ENCODE assay signal across 20 mouse cellular contexts in genomic region chr10:128296370-128297090, GRCm38 (mm10). TPM values are rescaled to one million over a fixed set of nuclear protein-coding genes. Genes with fewer than 3 reads are reported as not detected.
DNase-seq lines count a peak whose midpoint lies in the region; ATAC-seq and TF ChIP-seq lines count a peak whose summit lies in the region.
"Had no signal": no experiment of that assay in that cellular context is flagged by ENCODE, and none has a peak within 500 bp of the region (broad histone marks: within the 10 kb centered on the region; RNA-seq: fewer than 3 reads in every experiment).

No protein-coding gene starts in this region.

- 0 out of 2 replicates have a peak, but pooled peaks cover 3% of the 10 kb centered on the region for H3K36me3 ChIP-seq in forebrain, embryonic 16.5 days (ENCODE audit: control insufficient read depth, insufficient read depth)
- H3K36me3 ChIP-seq in forebrain, embryonic 10.5 days (replicated peaks) = peaks cover 15% of the 10 kb centered on the region
- peaks cover 19% of the 10 kb centered on the region for H3K36me3 ChIP-seq in heart, postnatal 0 days (replicated peaks; ENCODE audit: control insufficient read depth, insufficient read depth, low read length)
- peaks cover 12% of the 10 kb centered on the region for H3K36me3 ChIP-seq in midbrain, postnatal 0 days (ENCODE audit: insufficient read depth, low read length)
- H3K36me3 ChIP-seq in midbrain, embryonic 16.5 days (ENCODE audit: control insufficient read depth, insufficient read depth, low read length) = peaks cover 5% of the 10 kb centered on the region; the same call in 1 of the 2 replicates

- 44% methylated on average over 13 of the region's 13 CpGs for WGBS in forebrain, embryonic 16.5 days
- WGBS in forebrain, embryonic 10.5 days = 82% methylated on average over 13 of the region's 13 CpGs
- WGBS in heart, postnatal 0 days = 74% methylated on average over 13 of the region's 13 CpGs
- 67% methylated on average over 13 of the region's 13 CpGs for WGBS in midbrain, postnatal 0 days
- 72% methylated on average over 13 of the region's 13 CpGs for WGBS in midbrain, embryonic 16.5 days

- TF ChIP-seq EP300 in heart, postnatal 0 days (IDR thresholded peaks at IDR 0.05; ENCODE audit: low read depth) = no peak

- H3K27ac ChIP-seq in forebrain, embryonic 16.5 days (ENCODE audit: low read length) = no peak overlapping the region
- H3K27ac ChIP-seq in forebrain, embryonic 10.5 days = no peak overlapping the region
- H3K27ac ChIP-seq in heart, postnatal 0 days (ENCODE audit: low read depth) = peak overlapping the region; percentile 79; the same call in 1 of the 2 replicates
- H3K27ac ChIP-seq in midbrain, postnatal 0 days (ENCODE audit: low read depth, low read length) = no peak overlapping the region
- H3K27ac ChIP-seq in midbrain, embryonic 16.5 days (ENCODE audit: low read length) = no peak overlapping the region
- H3K27ac ChIP-seq: kidney, embryonic 15.5 days; left cerebral cortex, adult 2 months; neural tube, embryonic 15.5 days; stomach, embryonic 15.5 days had no signal

- no peak for DNase-seq in forebrain, embryonic 10.5 days (ENCODE audit: extremely low spot score, low spot score)
- no peak for DNase-seq in heart, postnatal 0 days (ENCODE audit: low spot score)
- DNase-seq in heart, adult 11 months = no peak
- peak; percentile 28 for DNase-seq in midbrain, postnatal 0 days (ENCODE audit: low spot score)
- DNase-seq in brain, embryonic 14.5 days (ENCODE audit: low read depth) = peak; percentile 47
- DNase-seq: gastrocnemius, postnatal 36 days; spleen, adult 18-20 months had no signal

- H3K4me1 ChIP-seq in forebrain, embryonic 16.5 days (replicated peaks; ENCODE audit: control insufficient read depth, insufficient read depth, low read length) = 0 out of 2 replicates have a peak, but pooled peaks cover 2% of the 10 kb centered on the region
- H3K4me1 ChIP-seq in forebrain, embryonic 10.5 days = peaks cover 8% of the 10 kb centered on the region; the same call in 1 of the 2 replicates
- H3K4me1 ChIP-seq in heart, postnatal 0 days (ENCODE audit: control insufficient read depth, insufficient read depth) = peaks cover 17% of the 10 kb centered on the region; the same call in 1 of the 2 replicates
- no peaks in the 10 kb centered on the region for H3K4me1 ChIP-seq in midbrain, postnatal 0 days (ENCODE audit: insufficient read depth, low read length)
- H3K4me1 ChIP-seq in midbrain, embryonic 16.5 days (ENCODE audit: control insufficient read depth, insufficient read depth, low read length) = no peaks in the 10 kb centered on the region
- H3K4me1 ChIP-seq: neural tube, embryonic 15.5 days; stomach, embryonic 15.5 days had no signal

- H3K4me2 ChIP-seq in forebrain, embryonic 16.5 days (ENCODE audit: low read length) = no peak overlapping the region
- H3K4me2 ChIP-seq in heart, postnatal 0 days (ENCODE audit: low read depth, low read length) = peak overlapping the region; percentile 33
- no peak overlapping the region for H3K4me2 ChIP-seq in midbrain, postnatal 0 days (ENCODE audit: low read depth, low read length, poor library complexity, severe bottlenecking)
- H3K4me2 ChIP-seq in midbrain, embryonic 16.5 days (ENCODE audit: low read length) = no peak overlapping the region
- H3K4me2 ChIP-seq: kidney, embryonic 15.5 days; neural tube, embryonic 15.5 days; stomach, embryonic 15.5 days had no signal

- no peak overlapping the region for H3K4me3 ChIP-seq in forebrain, embryonic 16.5 days (replicated peaks; ENCODE audit: low read length)
- H3K4me3 ChIP-seq in forebrain, embryonic 10.5 days = no peak overlapping the region
- H3K4me3 ChIP-seq in heart, postnatal 0 days (ENCODE audit: low read depth, low read length) = no peak overlapping the region
- H3K4me3 ChIP-seq in midbrain, postnatal 0 days (ENCODE audit: low read depth, low read length) = no peak overlapping the region
- H3K4me3 ChIP-seq in midbrain, embryonic 16.5 days (ENCODE audit: low read depth, low read length) = no peak overlapping the region
- H3K4me3 ChIP-seq: kidney, embryonic 15.5 days; left cerebral cortex, adult 2 months; neural tube, embryonic 15.5 days; stomach, embryonic 15.5 days had no signal

- no peak overlapping the region for H3K9ac ChIP-seq in forebrain, embryonic 16.5 days (replicated peaks; ENCODE audit: low read depth, low read length)
- H3K9ac ChIP-seq in heart, postnatal 0 days (replicated peaks; ENCODE audit: low read depth, low read length) = 0 out of 2 replicates have a peak overlapping the region, but pooled peaks have one; percentile 3
- no peak overlapping the region for H3K9ac ChIP-seq in midbrain, postnatal 0 days (replicated peaks; ENCODE audit: low read length, poor library complexity, severe bottlenecking)
- H3K9ac ChIP-seq in midbrain, embryonic 16.5 days (ENCODE audit: low read depth, low read length) = no peak overlapping the region
- H3K9ac ChIP-seq: kidney, embryonic 15.5 days; neural tube, embryonic 15.5 days; stomach, embryonic 15.5 days had no signal

- no peak for TF ChIP-seq CTCF in heart, postnatal 0 days (IDR thresholded peaks at IDR 0.05; ENCODE audit: low read depth)
- no peak for TF ChIP-seq CTCF in midbrain, postnatal 0 days (IDR thresholded peaks at IDR 0.05)
- no peak for TF ChIP-seq CTCF in brain, embryonic 14.5 days (IDR thresholded peaks at IDR 0.05; ENCODE audit: borderline replicate concordance, extremely low read depth, insufficient read depth, insufficient read length)

- H3K9me3 ChIP-seq in forebrain, embryonic 16.5 days (ENCODE audit: control insufficient read depth, low read length) = no peaks in the 10 kb centered on the region
- H3K9me3 ChIP-seq in forebrain, embryonic 10.5 days = no peaks in the 10 kb centered on the region
- no peaks in the 10 kb centered on the region for H3K9me3 ChIP-seq in heart, postnatal 0 days (replicated peaks; ENCODE audit: control insufficient read depth, low read length)
- H3K9me3 ChIP-seq in midbrain, postnatal 0 days (ENCODE audit: low read length) = no peaks in the 10 kb centered on the region
- H3K9me3 ChIP-seq in midbrain, embryonic 16.5 days (replicated peaks; ENCODE audit: control insufficient read depth, low read length, poor library complexity, severe bottlenecking) = no peaks in the 10 kb centered on the region
- H3K9me3 ChIP-seq: kidney, embryonic 15.5 days; neural tube, embryonic 15.5 days; stomach, embryonic 15.5 days had no signal

- peak; percentile 28; the same call in 1 of the 2 replicates for ATAC-seq in forebrain, embryonic 16.5 days
- ATAC-seq in heart, postnatal 0 days (ENCODE audit: insufficient read depth, low read depth) = no peak
- no peak for ATAC-seq in midbrain, postnatal 0 days (ENCODE audit: low FRiP score)
- ATAC-seq in midbrain, embryonic 16.5 days = no peak
- ATAC-seq: activated CD4-positive, CD25-positive, alpha-beta regulatory T cell, adult 4 months; inflammation-experienced regulatory T-cells, adult 6 months had no signal

- no peaks in the 10 kb centered on the region for H3K27me3 ChIP-seq in forebrain, embryonic 16.5 days (replicated peaks; ENCODE audit: control insufficient read depth, insufficient read depth, low read length)
- H3K27me3 ChIP-seq in forebrain, embryonic 10.5 days (ENCODE audit: poor library complexity, severe bottlenecking) = no peaks in the 10 kb centered on the region
- no peaks in the 10 kb centered on the region for H3K27me3 ChIP-seq in heart, postnatal 0 days (ENCODE audit: control insufficient read depth, insufficient read depth, low read length)
- H3K27me3 ChIP-seq in midbrain, postnatal 0 days (ENCODE audit: insufficient read depth, low read length) = no peaks in the 10 kb centered on the region
- no peaks in the 10 kb centered on the region for H3K27me3 ChIP-seq in midbrain, embryonic 16.5 days (ENCODE audit: control insufficient read depth, insufficient read depth, low read depth, low read length)
- H3K27me3 ChIP-seq: kidney, embryonic 15.5 days; neural tube, embryonic 15.5 days; stomach, embryonic 15.5 days had no signal

- TF ChIP-seq POLR2A in brain, embryonic 14.5 days (IDR thresholded peaks at IDR 0.05; ENCODE audit: borderline replicate concordance, extremely low read depth, insufficient read depth, insufficient read length, poor library complexity, severe bottlenecking) = no peak

RNA-seq across cellular contexts. Expression of gene Il23a, which starts 2.0 kb away (rescaled TPM):
- polyA plus RNA-seq in forebrain, embryonic 16.5 days (2015; fragmentation: Nextera tagmentation; extraction: Ambion mirVana) = 0.39 TPM in 1 of 2 replicates, not detected in the other
- not detected in 2 replicates for polyA plus RNA-seq in forebrain, embryonic 10.5 days (2016; fragmentation: Nextera tagmentation; extraction: Ambion mirVana)
- total RNA-seq in heart, postnatal 0 days (2014; rRNA removed; ENCODE audit: low replicate concordance) = 6.6 and 6.8 TPM in 2 replicates
- 4.7 and 5.2 TPM in 2 replicates for polyA plus RNA-seq in heart, postnatal 0 days (2015; fragmentation: Nextera tagmentation; extraction: Ambion mirVana)
- not detected in 2 replicates for total RNA-seq in midbrain, postnatal 0 days (2014; rRNA removed)
- polyA plus RNA-seq in midbrain, postnatal 0 days (2015; fragmentation: Nextera tagmentation; extraction: Ambion mirVana) = 0.12 TPM in 1 of 2 replicates, not detected in the other
- 0.14 and 0.15 TPM in 2 replicates for polyA plus RNA-seq in midbrain, embryonic 16.5 days (2015; fragmentation: Nextera tagmentation; extraction: Ambion mirVana)
- polyA plus RNA-seq in brain, embryonic 14.5 days (2012; rRNA removed) = 0.11 and 0.20 TPM in 2 replicates
- total RNA-seq: adrenal gland, postnatal 25 days; gastrocnemius, postnatal 36 days; layer of hippocampus, adult 18-20 months; left cerebral cortex, adult 2 months; megakaryocyte-erythroid progenitor cell, adult 5-6 weeks; monocyte, adult 5-6 weeks had no signal
- polyA plus RNA-seq: activated CD4-positive, CD25-positive, alpha-beta regulatory T cell, adult 4 months; inflammation-experienced regulatory T-cells, adult 6 months had no signal

RNA-seq across cellular contexts. Expression of gene Pan2, which starts 6.6 kb away (rescaled TPM):
- 27.8 and 28.5 TPM in 2 replicates for polyA plus RNA-seq in forebrain, embryonic 16.5 days (2015; fragmentation: Nextera tagmentation; extraction: Ambion mirVana)
- 42.1 and 45.3 TPM in 2 replicates for polyA plus RNA-seq in forebrain, embryonic 10.5 days (2016; fragmentation: Nextera tagmentation; extraction: Ambion mirVana)
- total RNA-seq in heart, postnatal 0 days (2014; rRNA removed; ENCODE audit: low replicate concordance) = 19.6 and 24.1 TPM in 2 replicates
- 12.5 and 13.4 TPM in 2 replicates for polyA plus RNA-seq in heart, postnatal 0 days (2015; fragmentation: Nextera tagmentation; extraction: Ambion mirVana)
- 18.3 and 19.0 TPM in 2 replicates for total RNA-seq in midbrain, postnatal 0 days (2014; rRNA removed)
- polyA plus RNA-seq in midbrain, postnatal 0 days (2015; fragmentation: Nextera tagmentation; extraction: Ambion mirVana) = 12.5 and 13.4 TPM in 2 replicates
- 20.8 and 22.3 TPM in 2 replicates for polyA plus RNA-seq in midbrain, embryonic 16.5 days (2015; fragmentation: Nextera tagmentation; extraction: Ambion mirVana)
- polyA plus RNA-seq in brain, embryonic 14.5 days (2012; rRNA removed) = 38.4 and 47.4 TPM in 2 replicates

RNA-seq across cellular contexts. Expression of gene Cnpy2, which starts 25.7 kb away (rescaled TPM):
- polyA plus RNA-seq in forebrain, embryonic 16.5 days (2015; fragmentation: Nextera tagmentation; extraction: Ambion mirVana) = 190 and 195 TPM in 2 replicates
- 253 and 256 TPM in 2 replicates for polyA plus RNA-seq in forebrain, embryonic 10.5 days (2016; fragmentation: Nextera tagmentation; extraction: Ambion mirVana)
- total RNA-seq in heart, postnatal 0 days (2014; rRNA removed; ENCODE audit: low replicate concordance) = 24.7 and 49.9 TPM in 2 replicates
- 170 and 190 TPM in 2 replicates for polyA plus RNA-seq in heart, postnatal 0 days (2015; fragmentation: Nextera tagmentation; extraction: Ambion mirVana)
- total RNA-seq in midbrain, postnatal 0 days (2014; rRNA removed) = 40.3 and 49.4 TPM in 2 replicates
- polyA plus RNA-seq in midbrain, postnatal 0 days (2015; fragmentation: Nextera tagmentation; extraction: Ambion mirVana) = 164 and 176 TPM in 2 replicates
- polyA plus RNA-seq in midbrain, embryonic 16.5 days (2015; fragmentation: Nextera tagmentation; extraction: Ambion mirVana) = 185 and 191 TPM in 2 replicates
- 84.5 and 86.3 TPM in 2 replicates for polyA plus RNA-seq in brain, embryonic 14.5 days (2012; rRNA removed)

RNA-seq across cellular contexts. Expression of gene Stat2, which starts 26.2 kb away (rescaled TPM):
- 18.7 and 23.3 TPM in 2 replicates for polyA plus RNA-seq in forebrain, embryonic 16.5 days (2015; fragmentation: Nextera tagmentation; extraction: Ambion mirVana)
- polyA plus RNA-seq in forebrain, embryonic 10.5 days (2016; fragmentation: Nextera tagmentation; extraction: Ambion mirVana) = 10.7 and 11.2 TPM in 2 replicates
- total RNA-seq in heart, postnatal 0 days (2014; rRNA removed; ENCODE audit: low replicate concordance) = 8.2 and 10.0 TPM in 2 replicates
- 6.0 and 6.2 TPM in 2 replicates for polyA plus RNA-seq in heart, postnatal 0 days (2015; fragmentation: Nextera tagmentation; extraction: Ambion mirVana)
- 8.7 and 9.8 TPM in 2 replicates for total RNA-seq in midbrain, postnatal 0 days (2014; rRNA removed)
- 10.5 and 12.9 TPM in 2 replicates for polyA plus RNA-seq in midbrain, postnatal 0 days (2015; fragmentation: Nextera tagmentation; extraction: Ambion mirVana)
- polyA plus RNA-seq in midbrain, embryonic 16.5 days (2015; fragmentation: Nextera tagmentation; extraction: Ambion mirVana) = 20.4 and 20.9 TPM in 2 replicates
- polyA plus RNA-seq in brain, embryonic 14.5 days (2012; rRNA removed) = 26.4 and 27.7 TPM in 2 replicates

RNA-seq across cellular contexts. Expression of gene Apof, which starts 28.1 kb away (rescaled TPM):
- not detected in 2 replicates for polyA plus RNA-seq in forebrain, embryonic 16.5 days (2015; fragmentation: Nextera tagmentation; extraction: Ambion mirVana)
- polyA plus RNA-seq in forebrain, embryonic 10.5 days (2016; fragmentation: Nextera tagmentation; extraction: Ambion mirVana) = not detected in 2 replicates
- total RNA-seq in heart, postnatal 0 days (2014; rRNA removed; ENCODE audit: low replicate concordance) = not detected in 2 replicates
- not detected in 2 replicates for polyA plus RNA-seq in heart, postnatal 0 days (2015; fragmentation: Nextera tagmentation; extraction: Ambion mirVana)
- total RNA-seq in midbrain, postnatal 0 days (2014; rRNA removed) = 0.42 TPM in 1 of 2 replicates, not detected in the other
- 0.20 and 0.83 TPM in 2 replicates for polyA plus RNA-seq in midbrain, postnatal 0 days (2015; fragmentation: Nextera tagmentation; extraction: Ambion mirVana)
- not detected in 2 replicates for polyA plus RNA-seq in midbrain, embryonic 16.5 days (2015; fragmentation: Nextera tagmentation; extraction: Ambion mirVana)
- not detected in 2 replicates for polyA plus RNA-seq in brain, embryonic 14.5 days (2012; rRNA removed)
- total RNA-seq: gastrocnemius, postnatal 36 days; layer of hippocampus, adult 18-20 months; left cerebral cortex, adult 2 months; megakaryocyte-erythroid progenitor cell, adult 5-6 weeks; monocyte, adult 5-6 weeks had no signal
- polyA plus RNA-seq: activated CD4-positive, CD25-positive, alpha-beta regulatory T cell, adult 4 months; inflammation-experienced regulatory T-cells, adult 6 months; neural tube, embryonic 15.5 days; thymus, postnatal 0 days had no signal

Comparison
In these comparisons a context has a peak if more than half of its experiments do, and no peak if none do; other contexts are left out.
1. DNase-seq: peak in midbrain, postnatal 0 days (single experiment) and brain, embryonic 14.5 days (single experiment); none in forebrain, embryonic 10.5 days (single experiment), heart, postnatal 0 days (single experiment) and heart, adult 11 months (single experiment).